Mouse (Mus musculus) testis, postnatal 14 days (tissue): ENCODE data around the gene Tbc1d25.

Experiments used
- DNase-seq: peaks from one replicate; pipeline ENCODE4 v3.0.0; 2021; ENCODE audit warnings: low spot score

Tbc1d25 gene

GRCm38 (mm10) chrX:8179646-8180045 lies 3.7 kb upstream of the Tbc1d25 start:
- no peak for DNase-seq

DNA sequence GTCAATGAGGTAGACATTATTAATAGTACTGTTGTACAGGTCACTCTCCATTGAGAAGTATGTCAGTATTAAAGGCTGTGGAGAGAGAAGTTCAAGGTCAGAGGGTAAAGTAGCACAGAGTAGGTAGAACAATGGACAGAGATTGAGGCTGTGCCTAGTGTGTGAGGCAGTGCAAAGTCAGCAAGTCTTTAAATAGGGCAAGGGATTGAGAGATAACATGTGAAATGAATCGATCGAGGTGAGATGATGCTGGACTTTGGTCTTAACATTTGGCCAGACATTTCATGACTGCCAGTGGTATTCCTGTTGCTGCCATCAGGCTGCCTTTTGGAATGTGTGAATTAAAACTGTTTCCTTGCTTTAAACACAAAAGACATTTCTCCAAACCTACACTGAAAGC lies 2.9 kb upstream of the Tbc1d25 start:
- DNase-seq, result no peak

DNA sequence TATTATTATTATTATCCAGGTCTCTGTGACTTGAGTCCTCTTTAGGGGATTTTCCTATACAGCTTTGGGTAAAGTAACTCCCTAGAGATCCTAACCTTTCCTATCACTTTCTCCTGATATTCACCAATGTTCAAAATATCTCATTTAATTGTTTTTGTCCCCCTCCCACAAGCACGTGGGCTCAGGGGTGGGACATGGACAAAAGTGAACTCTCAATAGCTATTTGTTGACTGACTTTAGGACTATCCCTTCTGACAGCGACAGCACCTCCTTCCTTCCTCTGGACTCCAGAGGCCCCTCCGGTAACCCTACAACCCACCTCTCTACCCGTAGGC lies 845 bp downstream of the Tbc1d25 start:
- DNase-seq, result no peak

- no peak for DNase-seq
These were observed 8.0 kb downstream of the Tbc1d25 start for GRCm38 (mm10) chrX:8167716-8168647.

DNA sequence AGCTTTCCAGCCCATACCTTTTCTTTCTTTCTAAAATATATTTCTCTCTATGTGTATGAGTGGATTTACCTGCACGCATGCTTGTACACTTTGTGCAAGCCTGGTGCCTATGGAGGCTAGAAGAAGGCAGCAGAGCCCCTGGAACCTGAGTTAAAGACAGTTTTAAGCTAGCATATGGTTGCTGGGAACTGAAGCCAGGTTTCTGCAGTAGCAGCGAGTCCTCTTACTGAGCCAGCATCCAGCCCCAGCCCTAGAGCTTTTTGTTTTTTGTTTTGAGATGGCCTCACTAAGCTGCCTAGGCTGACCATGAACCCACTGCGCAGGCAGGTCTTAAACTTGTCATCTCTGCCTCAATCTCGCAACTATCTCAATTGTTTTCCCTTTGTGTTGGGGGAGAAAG lies 11.5 kb downstream of the Tbc1d25 start:
- no peak for DNase-seq

GRCm38 (mm10) chrX:8163076-8163475 lies 12.9 kb downstream of the Tbc1d25 start:
- DNase-seq, result no peak

GRCm38 (mm10) chrX:8145153-8145991 lies 30.6 kb downstream of the Tbc1d25 start, which contains the start of gene Rbm3:
Gene Rbm3, minus strand, starts transcription at chrX:8145880.
- DNase-seq, result peak; percentile 85

DNA sequence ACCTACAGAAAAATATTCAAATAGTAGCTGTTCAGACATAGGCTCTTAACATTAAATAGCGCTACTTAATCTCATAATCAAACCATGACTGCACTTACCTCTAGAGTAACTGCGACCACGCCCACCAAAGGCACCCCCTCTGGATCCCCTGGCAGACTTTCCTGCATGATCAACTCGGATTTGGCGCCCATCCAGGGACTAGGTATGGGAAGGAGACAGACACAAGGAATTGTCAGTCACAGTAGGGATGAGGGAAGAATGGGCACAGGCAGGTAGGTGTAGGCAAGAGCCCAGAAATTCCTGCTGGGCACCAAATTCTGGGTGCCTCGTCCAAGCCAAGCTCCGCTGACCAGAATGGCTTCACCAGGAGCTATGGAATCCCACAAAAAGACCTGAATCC lies 32.2 kb downstream of the Tbc1d25 start:
- DNase-seq, result no peak

DNA sequence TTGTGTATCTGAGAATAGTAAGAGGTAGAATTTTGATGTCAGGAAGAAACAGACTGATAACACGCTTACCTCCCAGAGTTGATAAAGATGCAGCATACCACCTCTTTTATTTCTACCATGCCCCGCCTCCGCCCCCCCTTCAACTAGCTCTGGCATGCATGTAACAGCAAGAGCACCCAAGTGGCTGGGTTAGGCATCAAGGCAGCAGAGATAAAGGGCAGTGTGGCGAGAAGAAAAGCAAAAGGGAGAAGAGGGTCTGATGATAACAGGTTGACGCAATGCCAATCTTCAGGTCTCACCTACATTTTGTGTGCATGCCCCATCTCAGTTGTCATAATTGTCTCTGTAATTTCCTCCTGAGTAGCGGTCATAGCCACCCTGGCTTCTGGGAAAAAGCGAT lies 33.0 kb downstream of the Tbc1d25 start:
- DNase-seq, result no peak

DNA sequence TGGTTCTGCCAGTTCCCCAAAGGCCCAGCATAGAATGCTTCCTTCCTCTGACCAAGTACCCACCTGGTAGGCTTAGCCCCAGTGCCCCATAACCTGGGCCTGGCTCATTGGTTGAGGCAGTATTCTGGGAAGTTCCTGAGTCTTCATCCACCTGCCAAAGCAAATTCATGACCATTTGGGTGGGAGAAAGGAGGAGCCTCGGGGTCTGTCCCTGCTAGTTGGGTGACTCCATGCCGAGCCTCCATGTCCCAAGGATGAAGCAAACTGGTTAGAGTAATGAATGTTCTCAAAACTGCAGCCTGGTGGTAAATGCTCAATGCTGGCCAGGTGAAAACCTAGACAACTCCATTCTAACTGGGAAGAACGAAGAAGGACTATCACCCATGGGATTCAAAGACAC lies 34.9 kb downstream of the Tbc1d25 start:
- DNase-seq, result no peak

- DNase-seq, result no peak
These were observed 35.5 kb downstream of the Tbc1d25 start for GRCm38 (mm10) chrX:8140446-8140845.

- no peak for DNase-seq
These were observed 36.5 kb downstream of the Tbc1d25 start for GRCm38 (mm10) chrX:8139480-8139879.

DNA sequence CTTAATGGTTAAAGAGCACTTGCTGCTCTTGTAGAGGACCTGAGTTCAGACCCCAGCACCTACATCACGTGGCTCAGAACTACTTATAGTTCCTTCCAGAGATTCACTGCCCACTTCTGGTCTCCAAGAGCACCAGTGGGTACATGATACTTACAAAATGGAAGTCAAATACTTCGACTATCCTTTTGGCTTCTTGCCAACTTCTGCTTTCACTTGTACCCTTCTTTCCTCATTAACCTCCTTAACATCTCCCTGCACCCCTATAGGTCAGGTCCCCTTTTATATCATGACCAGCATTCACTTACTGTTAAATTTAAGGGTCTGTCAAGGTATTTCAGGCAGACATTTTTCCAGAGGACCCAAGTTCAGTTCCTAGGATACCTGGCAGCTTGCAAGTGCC lies 40.1 kb downstream of the Tbc1d25 start:
- no peak for DNase-seq

GRCm38 (mm10) chrX:8132017-8132976 lies 43.7 kb downstream of the Tbc1d25 start, which contains the start of gene Wdr13:
Gene Wdr13, minus strand, starts transcription at chrX:8132892.
- peak; percentile 86 for DNase-seq

- DNase-seq, result no peak
These were observed 44.6 kb downstream of the Tbc1d25 start for GRCm38 (mm10) chrX:8131393-8131792.

DNA sequence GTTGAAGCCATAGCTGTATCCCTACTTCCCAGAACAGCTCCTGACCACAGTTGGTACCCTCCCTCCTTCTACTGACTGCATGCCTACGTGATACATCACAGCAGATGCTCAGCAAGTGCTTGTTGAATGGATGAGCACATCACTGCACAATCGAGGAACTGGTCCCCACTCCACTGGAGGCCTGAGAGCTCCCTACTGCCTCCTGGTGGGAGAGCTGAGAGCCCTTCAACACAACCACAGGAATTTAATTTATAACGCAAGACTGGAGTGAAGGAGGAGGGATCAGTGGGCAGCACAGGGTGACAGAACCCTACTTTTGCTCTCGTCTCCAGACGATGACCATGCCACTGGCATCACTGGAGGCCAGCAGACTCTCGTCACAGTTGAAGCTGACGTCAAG lies 50.7 kb downstream of the Tbc1d25 start:
- DNase-seq, result no peak

- DNase-seq, result no peak
These were observed 52.0 kb downstream of the Tbc1d25 start for GRCm38 (mm10) chrX:8123821-8124470.

GRCm38 (mm10) chrX:8117264-8117663 lies 58.7 kb downstream of the Tbc1d25 start:
- no peak for DNase-seq

DNA sequence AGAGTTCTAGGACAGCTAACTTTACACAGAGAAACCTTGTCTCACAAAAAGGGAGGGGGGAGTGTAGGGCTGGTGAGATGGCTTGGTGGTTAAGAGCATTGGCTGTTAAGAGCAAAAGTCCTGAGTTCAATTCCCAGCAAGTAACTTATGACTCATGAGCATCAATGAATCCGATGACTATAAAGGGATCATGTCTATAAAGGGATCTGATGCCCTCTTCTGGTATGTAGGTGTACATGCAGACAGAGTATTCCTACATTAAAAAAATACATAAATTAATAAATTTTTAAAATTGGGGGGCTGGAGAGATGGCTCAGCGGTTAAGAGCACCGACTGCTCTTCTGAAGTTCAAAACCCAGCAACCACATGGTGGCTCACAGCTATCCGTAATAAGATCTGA lies 60.7 kb downstream of the Tbc1d25 start:
- DNase-seq, result no peak

DNA sequence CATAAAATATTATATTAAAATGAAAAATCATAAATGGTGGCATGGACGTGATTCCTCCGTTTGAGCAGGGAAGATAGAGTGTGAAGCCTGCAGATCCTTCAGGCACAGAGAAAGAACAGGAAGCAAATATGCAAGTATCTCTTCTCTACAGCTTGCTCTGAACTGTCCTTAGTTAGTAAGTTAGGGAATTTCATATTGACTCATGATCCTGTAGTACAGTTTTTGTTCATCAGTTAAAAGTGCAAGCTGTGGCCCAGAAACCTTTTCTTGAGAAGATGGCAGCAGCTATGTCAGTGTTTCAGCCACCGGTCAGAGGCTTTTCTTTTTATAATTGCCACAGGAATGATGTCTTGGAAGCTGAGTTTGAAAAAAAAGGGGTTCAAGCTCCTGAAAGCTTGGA lies 71.0 kb downstream of the Tbc1d25 start:
- no peak for DNase-seq
